Mouse (Mus musculus) kidney, postnatal 10 days (tissue): ENCODE results near the gene Nid2.

Experiments
- DNase-seq: peaks from one replicate; pipeline ENCODE4 v3.0.0; 2021; ENCODE audit warnings: mixed read lengths

Nid2 gene

GRCm38 (mm10) chr14:19785797-19786588 is 34.9 kb downstream of the Nid2 start:
- no peak for DNase-seq

- no peak for DNase-seq
These were observed 37.4 kb downstream of the Nid2 start for GRCm38 (mm10) chr14:19788443-19788842.

GRCm38 (mm10) chr14:19794881-19795280 is 43.8 kb downstream of the Nid2 start:
- peak; percentile 34 for DNase-seq

- DNase-seq: no peak
These were observed 45.7 kb downstream of the Nid2 start for GRCm38 (mm10) chr14:19796541-19797304.

GRCm38 (mm10) chr14:19800485-19800884 is 49.4 kb downstream of the Nid2 start:
- DNase-seq: no peak

- DNase-seq: no peak
These were observed 50.6 kb downstream of the Nid2 start for GRCm38 (mm10) chr14:19801474-19802215.

- no peak for DNase-seq
These were observed 52.2 kb downstream of the Nid2 start for GRCm38 (mm10) chr14:19803222-19803621.

GRCm38 (mm10) chr14:19803623-19804022 is 52.6 kb downstream of the Nid2 start:
- peak; percentile 51 for DNase-seq

GRCm38 (mm10) chr14:19807339-19807738 is 56.3 kb downstream of the Nid2 start:
- no peak for DNase-seq

- no peak for DNase-seq
These were observed 56.8 kb downstream of the Nid2 start for GRCm38 (mm10) chr14:19807858-19808257.

GRCm38 (mm10) chr14:19809934-19810333 is 58.9 kb downstream of the Nid2 start:
- DNase-seq: no peak

- no peak for DNase-seq
These were observed 62.0 kb downstream of the Nid2 start for GRCm38 (mm10) chr14:19813061-19813460.

- DNase-seq: peak; percentile 93
These were observed 66.9 kb downstream of the Nid2 start for GRCm38 (mm10) chr14:19817949-19818348.

GRCm38 (mm10) chr14:19821686-19822085 is 70.6 kb downstream of the Nid2 start:
- DNase-seq: no peak

GRCm38 (mm10) chr14:19823321-19824142 is 72.5 kb downstream of the Nid2 start, which contains the start of gene Rtraf:
Gene Rtraf (minus strand): TSS chr14:19823824.
- peak; percentile 97 for DNase-seq

- DNase-seq: no peak
These were observed 74.4 kb downstream of the Nid2 start for GRCm38 (mm10) chr14:19825481-19825880.

- no peak for DNase-seq
These were observed 85.2 kb downstream of the Nid2 start for GRCm38 (mm10) chr14:19836289-19836688.

GRCm38 (mm10) chr14:19839600-19840332 is 88.7 kb downstream of the Nid2 start:
- peak; percentile 83 for DNase-seq

- no peak for DNase-seq
These were observed 102.4 kb downstream of the Nid2 start for GRCm38 (mm10) chr14:19853471-19853870.

GRCm38 (mm10) chr14:19858279-19858678 is 107.2 kb downstream of the Nid2 start:
- DNase-seq: no peak
